Mouse (Mus musculus) spleen, postnatal 36 days (tissue): ENCODE data around the gene Bhlha9.

Experiments
- DNase-seq, 2 experiments: peaks; one replicate each; pipeline ENCODE4 v3.0.0; 2022; ENCODE audit warnings: low spot score in 2 of 2, mixed read lengths in 1 of 2

The Bhlha9 gene

GRCm38 (mm10) chr11:76671871-76672475 is at the start of gene Bhlha9:
Gene Bhlha9, plus strand, starts transcription at chr11:76672470.
- no peak for DNase-seq

GRCm38 (mm10) chr11:76622566-76623205 is 49.6 kb upstream of the Bhlha9 start:
- no peak for DNase-seq

DNA sequence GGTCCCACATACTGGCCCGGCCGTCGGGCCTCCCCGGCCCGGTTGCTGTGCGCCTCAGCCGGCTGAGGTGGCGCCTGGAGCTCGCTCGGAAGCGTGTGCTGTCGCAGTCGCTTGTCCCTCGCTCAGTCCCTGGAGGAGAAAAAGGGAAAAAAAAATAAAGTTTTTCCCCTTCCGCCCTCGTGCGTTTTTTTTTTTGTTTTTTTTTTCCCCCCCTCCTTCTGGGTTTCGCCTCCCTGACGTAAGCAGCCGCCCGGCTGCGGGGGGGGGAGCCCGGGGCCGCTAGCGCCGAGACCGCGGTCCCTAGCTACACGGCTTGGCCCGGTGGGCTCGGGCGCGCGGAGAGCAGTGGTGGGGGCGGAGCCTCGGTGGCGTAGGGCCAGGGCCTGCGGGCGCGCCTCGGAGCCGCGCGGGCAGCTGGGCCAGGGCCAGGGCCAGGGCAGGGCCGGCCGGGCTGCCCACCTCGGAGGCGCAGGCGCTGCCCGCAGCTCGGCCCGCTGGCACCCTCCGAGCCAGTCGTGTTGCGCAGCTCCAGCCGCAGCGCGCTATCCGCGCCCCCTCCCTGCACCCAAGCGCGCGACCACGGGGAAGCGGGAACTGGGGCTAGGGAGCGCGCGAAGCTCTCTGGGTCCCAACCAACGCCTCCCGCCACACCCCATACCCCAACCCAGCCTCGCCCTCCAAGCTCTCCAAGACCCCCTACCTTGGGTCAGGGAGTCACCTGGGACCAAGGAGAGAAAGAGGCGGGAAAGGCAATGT is 48.9 kb upstream of the Bhlha9 start:
- DNase-seq, result peak; percentile 13 to 16

DNA sequence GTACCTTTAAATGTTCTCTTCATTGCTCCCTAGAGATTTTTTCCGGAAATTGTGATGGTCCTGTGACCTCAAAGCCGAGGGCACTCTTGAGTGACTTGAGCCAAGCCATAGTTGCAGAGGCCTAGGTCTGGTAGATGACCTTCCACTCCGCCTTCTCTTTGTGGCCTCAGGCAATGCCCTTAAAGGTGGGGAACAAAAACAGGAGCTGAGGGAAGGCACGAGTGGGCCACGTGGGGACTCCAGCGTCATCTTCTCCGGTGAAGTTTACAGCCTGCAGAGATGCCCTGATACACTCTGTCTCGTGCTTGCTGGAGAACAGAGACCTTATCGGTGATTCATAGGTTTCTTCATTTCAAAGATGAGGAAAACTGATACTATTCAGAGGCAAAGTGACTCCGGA is 48.2 kb upstream of the Bhlha9 start:
- DNase-seq, result no peak

DNA sequence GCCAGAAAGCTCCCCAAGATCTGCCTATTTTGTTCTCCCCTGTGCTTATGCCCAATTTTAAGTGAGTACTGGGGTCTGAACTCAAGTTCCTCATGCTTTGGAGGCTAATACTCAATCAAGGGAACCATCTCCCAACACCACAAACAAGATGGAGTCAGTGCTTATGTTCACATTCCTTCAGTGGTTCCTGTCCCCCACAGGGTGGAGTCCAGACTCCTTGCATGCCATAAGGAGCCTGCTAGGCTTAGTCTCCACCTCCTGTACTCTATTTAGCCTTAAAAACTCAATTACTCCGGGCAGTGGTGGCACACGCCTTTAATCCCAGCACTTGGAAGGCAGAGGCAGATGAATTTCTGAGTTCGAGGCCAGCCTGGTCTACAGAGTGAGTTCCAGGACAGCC is 47.4 kb upstream of the Bhlha9 start:
- DNase-seq, result no peak

GRCm38 (mm10) chr11:76628613-76629012 is 43.7 kb upstream of the Bhlha9 start:
- DNase-seq, result peak; percentile 11 to 21

DNA sequence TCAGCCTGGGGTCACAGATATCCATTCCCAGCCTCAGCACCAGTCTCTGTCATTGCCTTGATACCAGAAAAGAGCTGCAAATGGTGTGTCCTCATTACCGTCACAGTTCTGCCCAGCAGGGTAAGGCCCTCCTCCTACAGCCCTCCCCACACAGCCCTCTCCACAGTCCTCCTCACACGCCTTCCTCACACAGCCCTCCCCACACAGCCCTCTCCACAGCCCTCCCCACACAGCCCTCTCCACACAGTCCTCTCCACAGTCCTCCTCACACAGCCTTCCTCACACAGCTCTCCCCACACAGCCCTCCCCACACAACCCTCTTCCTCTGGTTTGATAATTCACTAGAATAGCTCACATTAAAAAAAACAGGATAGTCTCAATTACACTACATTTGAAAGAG is 42.2 kb upstream of the Bhlha9 start:
- no peak for DNase-seq

- no peak for DNase-seq
These were observed 41.8 kb upstream of the Bhlha9 start for GRCm38 (mm10) chr11:76630487-76630886.

GRCm38 (mm10) chr11:76639269-76639985 is 32.8 kb upstream of the Bhlha9 start:
- DNase-seq, result no peak

DNA sequence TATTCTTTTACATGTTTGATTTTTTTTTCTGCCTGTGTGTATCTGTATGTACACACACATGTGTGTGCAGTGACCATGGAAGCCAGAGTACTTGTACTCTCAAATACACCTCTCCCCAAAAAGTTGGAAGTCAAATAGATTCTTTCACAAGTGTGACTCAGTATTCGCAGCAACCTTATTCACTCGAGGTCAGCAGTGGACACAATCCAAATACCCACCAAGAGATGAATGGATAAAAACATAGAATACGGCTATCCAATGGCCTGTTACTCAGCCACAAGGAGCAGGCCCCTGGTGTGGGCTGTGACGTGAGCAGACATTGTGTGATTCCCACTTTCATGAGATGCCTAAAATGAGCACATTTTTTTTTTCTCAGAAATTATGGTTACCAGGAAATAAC is 32.0 kb upstream of the Bhlha9 start:
- DNase-seq, result no peak

DNA sequence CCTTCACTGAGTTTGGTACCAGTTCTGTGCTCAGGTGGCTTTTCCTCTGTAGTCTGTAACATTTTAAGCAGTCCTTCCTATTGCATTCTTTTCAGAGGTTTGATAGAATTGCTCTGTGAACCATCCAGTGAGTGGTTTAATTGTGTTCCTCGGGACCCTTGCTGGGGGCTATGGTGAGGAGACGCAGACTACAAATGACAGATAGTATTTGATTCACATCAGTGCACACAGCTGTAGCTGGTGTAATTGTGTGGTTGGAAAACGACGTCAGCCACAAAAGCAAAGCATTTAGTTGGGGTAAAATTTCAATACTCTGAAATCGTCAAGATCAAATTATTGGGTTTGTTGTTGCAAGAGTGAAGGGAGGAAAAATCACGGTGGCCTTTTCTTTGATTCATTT is 28.0 kb upstream of the Bhlha9 start:
- DNase-seq, result no peak

DNA sequence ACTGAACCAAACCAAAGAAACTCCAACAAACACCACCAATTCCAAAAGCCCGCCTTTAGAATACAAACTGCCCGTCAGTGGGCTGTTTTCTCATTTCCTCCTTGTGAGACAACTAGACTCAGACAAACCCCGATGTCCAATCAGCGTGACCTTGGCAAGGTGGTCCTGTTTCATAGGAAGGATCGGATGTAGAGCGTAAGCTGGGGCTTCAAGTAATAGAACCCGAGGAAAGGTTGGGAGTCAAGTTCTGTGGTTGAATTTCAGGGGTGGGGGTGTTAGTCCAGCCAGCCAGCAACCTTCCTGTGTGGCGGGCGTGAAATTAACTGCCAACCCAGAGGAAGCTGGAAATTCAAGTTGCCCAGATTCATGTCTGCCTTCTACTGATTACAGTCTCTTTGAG is 27.2 kb upstream of the Bhlha9 start:
- no peak for DNase-seq

DNA sequence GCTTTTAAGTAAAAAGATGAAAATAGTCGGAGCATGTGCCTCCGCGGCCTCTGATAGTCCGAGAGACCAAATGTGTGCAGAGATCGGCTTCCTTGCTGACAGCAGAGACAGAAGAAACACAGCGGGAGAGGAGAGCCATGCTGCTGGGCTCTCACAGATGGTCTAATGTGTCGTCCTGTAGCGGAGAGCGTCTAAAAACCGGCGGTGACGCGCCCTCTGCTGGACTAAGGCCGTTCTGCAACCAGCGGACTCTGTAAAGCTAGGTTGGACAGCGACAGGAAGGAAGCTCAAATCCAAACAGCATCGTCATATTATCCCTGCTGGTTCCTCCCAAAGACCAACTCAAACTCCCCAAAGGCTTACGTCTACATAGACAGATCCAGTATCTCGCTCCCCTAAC is 26.3 kb upstream of the Bhlha9 start:
- DNase-seq, result peak; percentile 63 to 64

GRCm38 (mm10) chr11:76647062-76647461 is 25.2 kb upstream of the Bhlha9 start:
- no peak for DNase-seq

DNA sequence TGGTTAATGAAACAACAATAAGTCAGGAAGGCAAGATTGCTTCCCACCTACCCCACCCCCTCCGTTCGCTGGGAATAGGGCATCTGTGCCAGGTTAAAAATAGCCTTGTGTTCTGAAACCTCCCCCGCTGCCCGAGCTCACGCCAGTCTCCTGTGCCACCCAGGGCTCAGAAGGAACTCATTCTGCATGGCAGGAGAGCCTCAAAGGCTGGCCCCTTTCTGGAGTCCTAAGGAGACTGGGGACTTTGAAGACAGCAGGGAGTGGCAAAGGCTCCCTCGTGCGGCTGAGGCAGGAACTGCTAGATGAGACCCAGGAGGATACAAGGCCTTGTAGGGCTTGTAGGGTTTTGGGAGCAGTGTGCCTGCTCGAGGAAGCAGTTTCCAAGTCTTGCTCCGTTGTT is 24.8 kb upstream of the Bhlha9 start:
- DNase-seq, result peak; percentile 30 to 44

DNA sequence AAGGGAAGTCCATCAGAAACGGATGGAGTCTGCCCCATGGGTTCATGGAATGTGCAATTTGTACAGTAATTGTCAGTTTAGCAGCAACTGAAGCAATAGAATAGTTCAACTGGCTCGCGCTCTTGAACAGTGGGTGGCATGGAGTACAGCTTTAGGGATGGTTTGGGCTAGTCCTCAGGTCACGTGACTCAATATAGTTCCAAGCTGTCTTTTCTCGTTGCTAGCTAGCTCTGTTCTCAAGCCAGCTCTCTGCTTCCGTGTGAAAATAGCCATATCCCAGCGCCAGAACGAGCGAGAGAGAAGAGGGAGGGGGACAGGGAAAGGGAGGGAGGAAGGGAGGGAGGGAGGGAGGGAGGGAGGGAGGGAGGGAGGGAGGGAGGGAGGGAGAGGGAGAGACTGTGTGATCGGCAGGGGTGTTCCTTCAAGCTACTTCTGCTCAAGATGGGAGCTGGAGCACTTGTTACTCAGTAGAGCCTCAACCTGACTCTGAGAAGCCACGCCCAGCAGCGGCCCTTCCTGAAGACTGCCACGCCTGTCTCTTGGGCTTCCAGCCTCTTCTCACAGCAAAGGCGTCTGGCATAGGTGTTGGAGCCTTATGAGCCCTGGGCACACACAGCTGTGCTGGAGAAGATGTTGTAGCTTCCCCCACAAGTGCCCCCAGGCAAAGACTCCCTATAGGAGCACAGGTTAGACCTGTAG is 21.3 kb upstream of the Bhlha9 start:
- DNase-seq, result no peak

DNA sequence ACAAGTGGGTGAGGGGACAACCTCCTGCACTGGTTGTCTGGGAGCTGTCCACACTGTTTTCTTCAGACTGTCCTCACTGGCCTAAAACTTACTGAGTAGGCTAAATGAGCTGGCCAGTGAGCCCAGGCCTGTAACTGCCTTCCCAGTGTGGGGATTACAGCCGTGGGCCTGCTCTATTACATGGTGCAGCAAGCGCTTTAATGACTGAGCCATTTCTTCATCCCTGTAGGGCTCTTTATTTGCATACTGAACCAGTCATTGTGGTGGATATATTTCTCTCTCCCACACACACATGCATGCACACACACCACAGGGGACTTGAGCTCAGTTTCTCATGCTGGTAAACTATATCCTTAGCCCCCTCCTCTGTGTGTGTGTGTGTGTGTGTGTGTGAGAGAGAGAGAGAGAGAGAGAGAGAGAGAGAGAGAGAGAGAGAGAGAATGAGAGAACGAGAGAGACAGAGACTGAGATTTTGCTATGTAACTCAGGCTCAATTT is 19.4 kb upstream of the Bhlha9 start:
- DNase-seq, result no peak

DNA sequence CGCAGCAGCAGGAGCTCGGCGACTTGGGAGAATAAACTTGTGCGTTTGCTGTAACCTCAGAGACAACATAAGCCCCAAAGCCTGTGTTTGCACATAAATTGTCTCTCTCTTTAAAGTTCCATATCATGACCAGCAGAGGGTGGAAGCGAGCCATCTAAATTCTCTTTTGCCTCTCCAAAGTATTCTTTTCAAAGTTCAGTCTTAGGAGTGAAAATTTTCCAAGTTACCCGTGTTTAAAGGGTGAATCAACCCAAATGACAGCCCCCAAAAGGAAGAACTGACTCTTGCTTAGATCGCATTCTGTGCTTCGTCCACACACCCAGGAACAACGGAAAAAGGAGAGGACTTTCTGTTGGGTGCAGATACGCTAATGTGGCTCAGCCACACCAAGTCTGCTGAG is 17.2 kb upstream of the Bhlha9 start:
- DNase-seq, result no peak

DNA sequence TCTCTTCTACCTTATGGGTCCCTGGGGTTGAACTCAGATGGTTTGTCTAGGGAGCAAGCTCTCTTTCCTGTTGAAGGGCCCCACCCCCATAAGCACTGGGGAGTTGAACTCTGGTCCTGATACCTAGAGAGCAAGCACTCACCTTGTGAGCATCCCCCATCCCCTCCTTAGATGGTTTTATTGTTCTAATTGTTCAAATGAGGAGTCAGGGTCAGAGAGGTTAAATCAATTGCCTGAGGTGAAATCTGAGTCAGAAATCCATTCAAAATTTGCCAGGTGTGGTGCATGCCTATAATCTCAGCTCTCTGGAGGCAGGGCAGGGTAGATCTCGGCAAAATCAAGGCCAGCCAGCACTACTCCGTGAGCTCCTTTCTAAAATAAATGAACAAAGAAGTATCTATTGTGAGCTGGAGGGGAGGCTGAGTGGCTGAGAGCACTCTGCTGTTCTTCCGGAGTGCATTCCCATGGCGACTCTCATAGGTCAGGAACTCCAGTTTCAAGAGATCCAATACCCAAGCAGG is 14.8 kb upstream of the Bhlha9 start:
- no peak for DNase-seq

DNA sequence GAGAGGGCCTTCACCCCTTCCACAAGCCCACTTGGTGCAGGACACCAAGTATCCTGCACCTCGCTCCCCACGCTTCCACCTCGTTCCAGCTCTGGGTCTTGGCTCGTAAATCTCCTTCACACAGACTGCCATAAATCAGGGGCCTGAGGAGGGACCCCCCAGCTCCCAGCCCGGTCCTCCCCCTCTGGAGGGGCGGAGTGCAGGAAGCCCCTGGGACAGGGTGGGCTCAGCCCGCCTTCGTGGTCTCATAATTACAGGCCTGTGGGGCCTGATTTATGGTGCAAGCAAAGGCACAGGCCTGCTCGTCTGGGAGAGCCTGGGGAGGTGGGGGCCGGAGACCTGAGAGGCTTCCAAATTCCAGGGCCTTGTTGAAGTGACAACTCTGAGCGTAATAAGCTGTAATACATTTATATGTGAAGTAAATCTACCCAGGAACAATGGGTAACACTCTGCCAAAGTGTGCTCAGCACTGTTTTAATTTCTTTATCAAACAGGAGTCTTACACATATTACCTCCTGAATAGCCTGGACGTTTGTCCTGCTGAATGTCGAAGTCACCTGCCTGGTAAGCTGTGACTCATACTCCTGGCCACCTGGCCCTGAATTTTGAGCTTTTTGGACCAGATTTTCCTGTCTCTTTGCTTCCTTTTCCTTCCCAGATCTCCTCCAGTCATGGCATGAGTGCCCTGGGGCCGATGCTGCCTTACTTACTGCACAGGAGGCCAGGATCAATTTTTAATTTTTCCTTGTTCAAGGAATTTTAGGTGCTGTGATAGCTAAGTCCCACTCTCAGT is 12.9 kb upstream of the Bhlha9 start:
- DNase-seq, result no peak
